Mouse (Mus musculus) monocyte, adult 5-6 weeks (primary cell): ENCODE results near the gene Cdk5. TPM values are rescaled to one million over a fixed set of nuclear protein-coding genes. Genes with fewer than 3 reads are reported as not detected.

Source experiments
- ATAC-seq: fragments of 153-309, 156-312 bp; replicated peaks from 2 replicates; pipeline ENCODE4 v1.8.0; 2017; ENCODE audit warnings: mild to moderate bottlenecking; ENCODE audit not compliant: low TSS enrichment, insufficient number of reproducible peaks, severe bottlenecking, poor library complexity, low FRiP score
- total RNA-seq: library from RNA; stranded (forward); fragments of 200-1000, 200-491, 200-594 nt; gene quantifications from 3 replicates; pipeline ENCODE4 v1.2.3, GENCODE M21; 2017

Cdk5 gene
- total RNA-seq, result 19.3 to 30.9 TPM (median 26.0 TPM) in 3 replicates

- peak; percentile 93 for ATAC-seq
Observed at GRCm38 (mm10) chr5:24423129-24424003, at the start of gene Cdk5, which contains the start of gene Slc4a2. Gene Cdk5, minus strand, starts transcription at chr5:24423530. Gene Slc4a2, plus strand, starts transcription at chr5:24423837.

DNA sequence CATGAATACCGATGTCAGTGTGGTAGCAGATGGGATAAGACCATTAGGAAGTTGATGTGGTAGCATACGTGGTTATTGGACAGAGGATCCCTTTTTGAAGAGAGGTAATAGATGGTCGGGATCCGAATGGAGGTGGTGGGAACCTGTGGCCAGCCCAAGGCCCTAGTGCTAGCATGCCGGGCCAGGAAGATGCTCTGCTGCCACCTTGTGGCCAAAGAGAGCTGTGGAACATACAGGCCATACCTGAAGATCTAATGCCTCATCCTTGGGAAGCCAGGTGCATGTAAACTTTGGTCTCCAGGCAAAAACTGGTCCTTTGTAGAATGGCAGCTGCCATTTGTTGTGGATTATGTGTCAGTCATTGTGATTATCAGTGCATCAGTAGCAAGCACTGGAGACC is 47.3 kb upstream of the Cdk5 start:
- peak; percentile 76 for ATAC-seq

DNA sequence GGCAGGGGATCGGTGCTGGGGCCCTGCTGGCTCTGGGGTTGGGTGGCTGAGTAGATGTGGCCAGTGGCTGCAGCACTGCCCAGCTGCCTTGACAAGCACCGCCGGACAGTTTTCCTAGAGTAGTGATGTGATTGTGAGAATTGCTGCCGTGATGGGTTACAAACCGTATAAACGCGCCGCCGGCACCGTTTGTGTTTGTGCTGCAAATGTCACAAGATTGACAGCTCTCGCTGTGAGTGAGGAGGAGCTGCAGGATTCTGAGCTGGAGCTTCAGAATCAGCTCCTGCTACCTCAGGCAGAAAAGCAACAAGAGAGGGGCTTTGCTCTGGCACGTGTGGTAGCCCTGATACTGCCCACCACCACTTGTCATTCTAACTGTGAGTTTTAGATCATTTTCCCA is 43.4 kb upstream of the Cdk5 start:
- no peak for ATAC-seq

DNA sequence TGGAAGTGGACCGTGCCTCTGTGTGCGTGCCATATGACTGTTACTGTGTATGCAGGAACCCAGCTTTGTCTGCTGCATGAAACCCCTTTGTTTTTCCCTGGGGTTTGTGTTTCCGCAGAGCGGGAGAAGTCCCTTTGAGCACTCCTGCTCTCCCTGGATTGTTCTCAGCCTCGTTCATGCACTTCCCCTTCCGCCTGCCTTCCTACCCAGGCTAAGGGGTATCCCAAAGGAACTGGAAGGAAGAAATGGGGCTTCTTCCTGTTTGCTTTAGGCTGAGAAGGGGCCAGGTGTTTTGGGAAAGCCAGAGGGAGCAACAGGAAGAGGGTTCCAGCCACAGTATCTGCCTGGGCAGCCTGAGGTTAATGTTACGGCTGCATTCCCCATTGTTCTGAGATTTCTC is 32.3 kb upstream of the Cdk5 start:
- ATAC-seq, result no peak

DNA sequence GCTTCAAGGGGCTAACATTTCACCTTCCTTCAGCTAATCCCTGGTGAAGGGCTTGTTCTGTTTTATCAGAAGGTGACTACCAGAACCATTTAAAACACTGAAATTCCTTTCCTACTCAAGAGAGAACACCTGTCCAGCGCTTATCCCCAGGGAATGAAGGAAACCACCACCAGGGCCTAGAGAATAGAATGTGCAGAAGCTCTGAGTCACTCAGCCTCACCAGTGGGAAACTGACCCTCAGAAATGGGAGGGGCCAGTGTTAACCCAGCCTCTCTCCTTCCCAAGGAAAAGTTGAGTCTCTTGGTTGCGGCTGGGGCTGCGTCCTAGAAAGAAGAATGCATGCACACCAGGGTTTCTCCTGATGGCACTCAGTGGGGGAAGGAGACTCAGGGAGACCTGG is 31.7 kb upstream of the Cdk5 start:
- ATAC-seq, result no peak

DNA sequence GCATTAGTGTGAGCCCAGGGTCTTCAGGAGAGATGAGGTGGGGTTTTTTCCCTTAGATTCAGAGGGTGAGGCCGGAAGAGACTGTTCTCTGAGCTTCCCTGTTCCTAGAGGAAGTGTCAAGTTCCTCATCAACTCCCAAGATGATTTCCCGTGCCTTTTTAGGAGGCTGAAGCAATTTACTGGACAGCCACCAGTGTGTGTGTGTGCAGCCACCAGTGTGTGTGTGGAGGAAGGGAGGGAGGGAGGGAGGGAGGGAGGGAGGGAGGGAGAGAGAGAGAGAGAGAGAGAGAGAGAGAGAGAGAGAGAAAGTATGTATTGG is 30.6 kb upstream of the Cdk5 start:
- ATAC-seq, result no peak

- ATAC-seq, result no peak
Observed at GRCm38 (mm10) chr5:24453283-24453984, 30.1 kb upstream of the Cdk5 start.

DNA sequence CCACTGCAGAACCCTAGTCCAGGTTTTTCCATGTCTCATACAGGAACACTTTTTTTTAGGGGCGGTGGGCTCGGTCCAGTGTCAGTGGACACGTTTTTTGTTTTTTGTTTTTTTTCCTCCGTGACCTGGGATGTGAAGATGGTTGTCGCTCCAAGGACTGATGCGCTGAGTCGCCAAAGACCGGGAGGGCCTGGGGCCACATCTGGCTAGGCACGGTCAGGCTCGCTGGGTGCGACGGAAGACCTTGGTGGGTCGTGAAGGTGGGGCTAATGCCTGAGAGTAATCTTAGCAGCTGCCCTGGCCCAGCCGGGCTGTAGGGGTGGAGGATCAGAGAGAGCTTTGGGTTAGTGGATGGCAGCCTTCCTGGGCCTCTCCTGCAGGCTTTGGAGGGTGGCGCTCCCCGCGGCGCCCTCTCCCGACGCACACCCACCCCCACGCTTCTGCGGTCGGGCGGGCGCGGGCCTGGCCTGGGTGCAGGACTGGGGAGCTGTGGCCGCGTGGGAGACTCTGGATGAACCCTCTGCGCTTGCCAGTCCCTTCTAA is 29.4 kb upstream of the Cdk5 start:
- no peak for ATAC-seq

DNA sequence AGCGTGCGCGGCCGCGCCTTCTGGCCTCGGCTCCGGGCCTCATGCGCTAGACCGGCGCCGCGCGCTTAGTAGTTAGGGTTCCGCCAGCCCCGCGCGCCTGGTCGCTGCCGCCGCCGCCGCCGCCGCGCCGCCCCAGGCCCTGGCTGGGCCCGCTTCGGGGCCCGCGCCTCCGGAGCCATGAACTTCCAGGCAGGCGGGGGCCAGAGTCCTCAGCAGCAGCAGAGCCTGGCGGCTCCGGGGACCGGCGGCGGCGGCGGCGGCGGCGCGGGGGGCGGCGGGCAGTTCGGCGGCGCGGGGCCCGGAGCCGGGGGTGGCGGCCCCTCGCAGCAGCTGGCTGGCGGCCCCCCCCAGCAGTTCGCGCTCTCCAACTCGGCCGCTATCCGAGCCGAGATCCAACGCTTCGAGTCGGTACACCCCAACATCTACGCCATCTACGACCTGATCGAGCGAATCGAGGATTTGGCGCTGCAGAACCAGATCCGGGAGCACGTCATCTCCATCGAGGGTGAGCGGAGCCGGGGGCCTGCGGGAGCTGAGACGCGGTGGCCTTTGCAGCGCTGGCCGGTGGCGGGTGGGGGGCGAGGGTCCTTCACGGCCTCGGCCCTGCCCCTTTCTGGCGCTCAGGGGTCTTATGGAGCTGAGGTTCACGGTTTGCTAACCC is 28.8 kb upstream of the Cdk5 start, which contains the start of gene Agap3:
Gene Agap3, plus strand, starts transcription at position 148 of the 661 bp plus-strand sequence.
- no peak for ATAC-seq

GRCm38 (mm10) chr5:24451264-24452029 is 28.1 kb upstream of the Cdk5 start:
- peak; percentile 65 for ATAC-seq

DNA sequence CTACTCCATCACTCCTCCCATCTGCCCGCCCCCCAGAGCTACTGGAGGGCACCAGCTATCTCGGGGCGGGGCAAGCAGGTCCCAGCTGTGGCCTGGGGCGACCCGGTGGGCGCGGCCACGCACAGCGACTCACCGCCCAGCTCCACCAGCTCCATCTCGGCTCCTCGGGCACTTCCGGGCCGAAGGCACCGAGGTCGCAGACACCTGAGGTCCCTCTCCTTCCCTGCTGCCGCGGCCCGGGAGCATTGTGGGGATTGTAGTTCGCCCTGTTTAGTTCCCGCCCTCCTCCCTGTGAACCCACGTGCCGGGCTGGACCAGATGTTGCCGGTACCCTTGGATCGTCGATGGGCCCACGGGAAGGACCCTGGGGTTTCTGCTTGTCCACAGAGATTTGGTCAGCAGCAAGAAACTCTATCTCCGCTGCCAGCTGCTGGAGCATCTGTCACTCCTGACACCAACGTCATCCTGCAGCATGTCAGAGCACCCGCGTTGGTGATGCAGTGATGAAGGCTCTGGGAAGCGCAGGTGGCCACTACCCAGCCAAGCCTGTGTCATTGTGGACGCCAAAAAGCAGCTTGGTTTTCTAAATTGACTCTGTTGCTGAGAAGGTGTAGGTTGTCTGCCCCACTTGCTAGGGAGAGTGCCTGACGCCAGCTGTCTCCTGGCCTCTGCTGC is 24.4 kb upstream of the Cdk5 start, which contains the start of gene Tmub1:
Gene Tmub1, minus strand, starts transcription at position 231 of the 675 bp plus-strand sequence.
- ATAC-seq, result peak; percentile 54

- no peak for ATAC-seq
Observed at GRCm38 (mm10) chr5:24446630-24447029, 23.3 kb upstream of the Cdk5 start.

GRCm38 (mm10) chr5:24445428-24446080 is 22.2 kb upstream of the Cdk5 start:
- no peak for ATAC-seq

GRCm38 (mm10) chr5:24444746-24445427 is 21.6 kb upstream of the Cdk5 start, which contains the start of gene Fastk:
Gene Fastk, minus strand, starts transcription at chr5:24445287.
- peak; percentile 70 for ATAC-seq

GRCm38 (mm10) chr5:24443927-24444326 is 20.6 kb upstream of the Cdk5 start:
- no peak for ATAC-seq

- ATAC-seq, result no peak
Observed at GRCm38 (mm10) chr5:24443204-24443603, 19.9 kb upstream of the Cdk5 start.

DNA sequence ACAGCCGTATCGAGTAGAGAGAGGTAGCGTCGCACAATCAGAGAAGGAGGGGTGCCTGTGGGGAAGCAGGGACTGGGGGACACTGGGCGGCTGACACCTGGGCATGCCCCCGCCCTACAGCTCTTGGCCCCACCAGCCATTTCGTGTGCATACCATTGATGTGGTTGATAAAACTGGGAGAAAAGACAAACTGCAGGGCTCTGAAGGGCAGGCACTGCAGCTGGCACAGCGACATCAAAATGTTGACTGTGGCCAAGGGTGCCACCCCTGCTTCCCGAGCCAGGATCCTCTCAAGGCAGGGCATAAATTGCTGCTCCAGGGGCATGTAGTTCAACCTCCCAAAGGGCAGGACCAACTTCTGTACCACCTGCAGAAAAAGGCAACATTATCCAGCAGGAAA is 18.7 kb upstream of the Cdk5 start:
- ATAC-seq, result no peak
